Comparison of ENCODE assay signal across 28 mouse cellular contexts in the genomic region with DNA sequence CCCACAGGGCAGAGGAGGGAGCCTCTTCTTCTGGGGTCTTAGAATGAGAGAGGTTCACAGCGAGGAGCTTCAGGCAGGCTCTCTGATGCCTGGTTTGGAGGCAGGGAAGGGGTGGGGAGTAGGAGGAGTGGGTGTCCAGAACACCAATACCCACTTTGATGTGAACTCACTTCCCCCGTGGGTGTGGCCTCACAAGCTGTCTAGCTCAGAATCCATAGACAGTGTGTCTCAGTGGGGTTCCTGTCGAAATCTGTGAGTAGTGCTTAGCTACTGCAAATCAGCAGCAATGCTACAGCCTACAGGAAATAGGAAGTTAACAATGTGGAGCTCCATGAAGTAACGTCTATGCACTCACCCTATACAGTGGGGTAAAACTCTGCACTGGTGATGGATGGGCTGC.
A peak's percentile ranks its signal among the peaks of the same experiment; 100 is the strongest.
DNase-seq lines count a peak whose midpoint lies in the region; ATAC-seq and TF ChIP-seq lines count a peak whose summit lies in the region.
"Had no signal": no experiment of that assay in that cellular context is flagged by ENCODE, and none has a peak within 500 bp of the region (broad histone marks: within the 10 kb centered on the region; RNA-seq: fewer than 3 reads in every experiment).

No protein-coding gene starts in this region.

- no peak overlapping the region for H3K27ac ChIP-seq in intestine, embryonic 14.5 days (ENCODE audit: low read depth)
- H3K27ac ChIP-seq in intestine, postnatal 0 days (ENCODE audit: low read depth, low read length) = no peak overlapping the region
- no peak overlapping the region for H3K27ac ChIP-seq in lung, postnatal 0 days (ENCODE audit: low read length)
- H3K27ac ChIP-seq: embryonic facial prominence, embryonic 15.5 days; heart, embryonic 15.5 days; hindbrain, embryonic 10.5 days; hindbrain, embryonic 13.5 days had no signal

- H3K9ac ChIP-seq in intestine, embryonic 14.5 days (ENCODE audit: low read length) = no peak overlapping the region
- no peak overlapping the region for H3K9ac ChIP-seq in intestine, postnatal 0 days (ENCODE audit: low read depth, low read length)
- H3K9ac ChIP-seq in lung, postnatal 0 days (replicated peaks; ENCODE audit: low read depth) = no peak overlapping the region
- H3K9ac ChIP-seq: embryonic facial prominence, embryonic 15.5 days; forebrain, postnatal 0 days; heart, embryonic 12.5 days; heart, embryonic 15.5 days; hindbrain, embryonic 13.5 days had no signal

- no peak for TF ChIP-seq CTCF in intestine, postnatal 0 days (IDR thresholded peaks at IDR 0.05; ENCODE audit: low read depth)
- no peak for TF ChIP-seq CTCF in lung, postnatal 0 days (IDR thresholded peaks at IDR 0.05)

- H3K4me1 ChIP-seq in intestine, embryonic 14.5 days (replicated peaks; ENCODE audit: control insufficient read depth, insufficient read depth, low read length) = peaks cover 9% of the 10 kb centered on the region; the same call in 1 of the 2 replicates
- no peaks in the 10 kb centered on the region for H3K4me1 ChIP-seq in intestine, postnatal 0 days (replicated peaks; ENCODE audit: control insufficient read depth, insufficient read depth, low read length)
- H3K4me1 ChIP-seq in lung, postnatal 0 days (ENCODE audit: insufficient read depth, low read depth, low read length) = peaks cover 4% of the 10 kb centered on the region; the same call in 1 of the 2 replicates
- H3K4me1 ChIP-seq: heart, embryonic 15.5 days; hindbrain, embryonic 13.5 days had no signal

- H3K9me3 ChIP-seq in intestine, embryonic 14.5 days (ENCODE audit: control insufficient read depth, low read length) = no peaks in the 10 kb centered on the region
- H3K9me3 ChIP-seq in intestine, postnatal 0 days (ENCODE audit: control insufficient read depth) = no peaks in the 10 kb centered on the region
- H3K9me3 ChIP-seq in lung, postnatal 0 days (ENCODE audit: low read length) = no peaks in the 10 kb centered on the region
- H3K9me3 ChIP-seq: embryonic facial prominence, embryonic 15.5 days; heart, embryonic 15.5 days; hindbrain, embryonic 10.5 days; hindbrain, embryonic 13.5 days had no signal

- ATAC-seq in intestine, embryonic 14.5 days (replicated peaks; ENCODE audit: low FRiP score, low TSS enrichment, low read depth) = no peak
- ATAC-seq in intestine, postnatal 0 days = no peak
- ATAC-seq in lung, postnatal 0 days = peak; percentile 56
- ATAC-seq: forebrain, embryonic 14.5 days; forebrain, postnatal 0 days; hindbrain, embryonic 16.5 days had no signal

- no peaks in the 10 kb centered on the region for H3K27me3 ChIP-seq in intestine, embryonic 14.5 days (replicated peaks; ENCODE audit: control insufficient read depth, insufficient read depth, low read length)
- no peaks in the 10 kb centered on the region for H3K27me3 ChIP-seq in intestine, postnatal 0 days (replicated peaks; ENCODE audit: control insufficient read depth, insufficient read depth, low read length)
- no peaks in the 10 kb centered on the region for H3K27me3 ChIP-seq in lung, postnatal 0 days (replicated peaks; ENCODE audit: insufficient read depth, low read length)
- H3K27me3 ChIP-seq: CH12.LX; embryonic facial prominence, embryonic 15.5 days; heart, embryonic 12.5 days; heart, embryonic 15.5 days; hindbrain, embryonic 13.5 days had no signal

- no peaks in the 10 kb centered on the region for H3K36me3 ChIP-seq in intestine, embryonic 14.5 days (ENCODE audit: control insufficient read depth, insufficient read depth, low read length)
- H3K36me3 ChIP-seq in intestine, postnatal 0 days (ENCODE audit: control insufficient read depth, insufficient read depth) = no peaks in the 10 kb centered on the region
- H3K36me3 ChIP-seq in lung, postnatal 0 days (ENCODE audit: insufficient read depth, low read length) = no peaks in the 10 kb centered on the region
- H3K36me3 ChIP-seq: embryonic facial prominence, embryonic 15.5 days; heart, embryonic 12.5 days; heart, embryonic 15.5 days; hindbrain, embryonic 10.5 days; hindbrain, embryonic 13.5 days had no signal

- 61% methylated on average over 4 of the region's 4 CpGs for WGBS in intestine, embryonic 14.5 days
- WGBS in intestine, postnatal 0 days = 57% methylated on average over 4 of the region's 4 CpGs
- WGBS in lung, postnatal 0 days = 55% methylated on average over 4 of the region's 4 CpGs

- no peak overlapping the region for H3K4me2 ChIP-seq in intestine, embryonic 14.5 days (ENCODE audit: low read length)
- no peak overlapping the region for H3K4me2 ChIP-seq in intestine, postnatal 0 days (replicated peaks; ENCODE audit: low read depth)
- H3K4me2 ChIP-seq in lung, postnatal 0 days (replicated peaks; ENCODE audit: low read depth, low read length) = no peak overlapping the region
- H3K4me2 ChIP-seq: embryonic facial prominence, embryonic 15.5 days; heart, embryonic 12.5 days; heart, embryonic 15.5 days; hindbrain, embryonic 13.5 days had no signal

- DNase-seq in intestine, embryonic 14.5 days (ENCODE audit: low spot score) = peak; percentile 43
- no peak for DNase-seq in lung, postnatal 0 days (ENCODE audit: low spot score)
- no peak for DNase-seq in lung, postnatal 4 days
- DNase-seq in R1 (ENCODE audit: low read depth, low spot score) = peak; percentile 82
- no peak for DNase-seq in adrenal gland, postnatal 10 days
- no peak for DNase-seq in frontal cortex, postnatal 25 days (ENCODE audit: low spot score in 2 of 2)
- DNase-seq: adrenal gland, adult 2 months; adrenal gland, postnatal 25 days; B cell, adult 2 months; cerebellum, adult 11-12 months; cerebellum, adult 8-10 months; cerebellum, postnatal 10 days; cerebellum, postnatal 36 days; embryo, embryonic 11 days; forebrain, postnatal 0 days; gastrocnemius, postnatal 25 days; heart, adult 18-20 months; heart, postnatal 10 days; heart, postnatal 36 days had no signal

- TF ChIP-seq EP300 in lung, postnatal 0 days (IDR thresholded peaks at IDR 0.05) = no peak

- no peak overlapping the region for H3K4me3 ChIP-seq in intestine, embryonic 14.5 days (ENCODE audit: low read depth, low read length)
- no peak overlapping the region for H3K4me3 ChIP-seq in intestine, postnatal 0 days (ENCODE audit: low read depth, low read length)
- H3K4me3 ChIP-seq in lung, postnatal 0 days (ENCODE audit: low read depth, low read length) = no peak overlapping the region
- H3K4me3 ChIP-seq: embryonic facial prominence, embryonic 15.5 days; heart, embryonic 12.5 days; heart, embryonic 15.5 days; hindbrain, embryonic 10.5 days; hindbrain, embryonic 13.5 days had no signal

Comparison
In these comparisons a context has a peak if more than half of its experiments do, and no peak if none do; other contexts are left out.
1. DNase-seq: peak in intestine, embryonic 14.5 days (single experiment) and R1 (single experiment); none in lung, postnatal 0 days (single experiment), lung, postnatal 4 days (0 of 2), adrenal gland, postnatal 10 days (single experiment) and frontal cortex, postnatal 25 days (0 of 2).